Comparison of ENCODE assay signal across 8 mouse cellular contexts in the genomic region with DNA sequence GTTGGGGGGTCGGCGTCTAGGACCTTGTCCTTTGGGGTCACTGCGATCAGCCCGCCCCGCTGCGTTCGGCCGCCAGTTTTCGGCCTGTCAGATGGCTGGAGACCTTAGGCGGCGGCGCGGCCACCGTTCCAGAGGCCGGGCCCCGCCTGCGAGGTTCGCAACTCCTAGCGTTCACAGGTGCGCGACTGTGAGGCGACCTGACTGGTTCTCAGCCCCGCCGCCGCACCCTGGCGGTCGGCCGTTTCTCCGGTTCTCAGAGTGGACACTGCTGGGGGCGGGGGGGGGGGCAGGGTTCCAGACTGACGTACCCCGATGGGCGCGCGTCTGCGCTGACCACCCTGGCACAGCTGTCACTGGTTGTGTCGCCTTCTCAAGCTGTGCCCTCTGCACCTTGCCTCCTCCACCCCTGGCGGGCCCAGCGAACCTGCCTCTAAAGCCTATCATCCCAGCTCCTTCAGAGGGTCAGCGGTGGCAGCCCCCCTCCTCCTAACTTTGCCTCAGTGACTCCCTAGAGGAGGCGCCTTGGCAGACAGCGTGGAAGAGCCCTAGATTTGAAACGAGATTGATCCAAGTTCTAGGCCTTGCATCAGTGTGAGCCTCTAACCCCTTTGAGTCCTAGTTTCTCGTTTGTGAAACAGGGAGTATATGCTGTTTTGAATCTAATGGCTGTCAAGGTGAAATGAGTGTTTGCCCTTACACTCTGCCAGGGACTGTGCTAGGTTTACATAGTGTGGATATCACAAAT. TPM values are rescaled to one million over a fixed set of nuclear protein-coding genes. Genes with fewer than 3 reads are reported as not detected.
DNase-seq lines count a peak whose midpoint lies in the region; ATAC-seq lines count a peak whose summit lies in the region.

No protein-coding gene starts in this region.

- no peaks in the 10 kb centered on the region for H3K9me3 ChIP-seq in lung, embryonic 16.5 days (ENCODE audit: control insufficient read depth, low read length)
- H3K9me3 ChIP-seq in hindbrain, embryonic 13.5 days, result no peaks in the 10 kb centered on the region
- no peaks in the 10 kb centered on the region for H3K9me3 ChIP-seq in midbrain, embryonic 14.5 days (ENCODE audit: control insufficient read depth, low read length)

- no peaks in the 10 kb centered on the region for H3K27me3 ChIP-seq in lung, embryonic 16.5 days (ENCODE audit: control insufficient read depth, insufficient read depth, low read depth, low read length)
- no peaks in the 10 kb centered on the region for H3K27me3 ChIP-seq in hindbrain, embryonic 13.5 days
- H3K27me3 ChIP-seq in midbrain, embryonic 14.5 days (ENCODE audit: control insufficient read depth, insufficient read depth, low read length), result no peaks in the 10 kb centered on the region

- H3K27ac ChIP-seq in lung, embryonic 16.5 days (ENCODE audit: low read length), result peak overlapping the region; percentile 99
- H3K27ac ChIP-seq in hindbrain, embryonic 13.5 days, result peak overlapping the region; percentile 99
- peak overlapping the region; percentile 99 for H3K27ac ChIP-seq in midbrain, embryonic 14.5 days (replicated peaks; ENCODE audit: low read depth, low read length)

- peaks cover 37% of the 10 kb centered on the region for H3K36me3 ChIP-seq in lung, embryonic 16.5 days (ENCODE audit: control insufficient read depth, insufficient read depth, low read length)
- peaks cover 42% of the 10 kb centered on the region for H3K36me3 ChIP-seq in hindbrain, embryonic 13.5 days
- H3K36me3 ChIP-seq in midbrain, embryonic 14.5 days (ENCODE audit: control insufficient read depth, insufficient read depth, low read length), result peaks cover 43% of the 10 kb centered on the region

- peak overlapping the region; percentile 94 for H3K9ac ChIP-seq in lung, embryonic 16.5 days (ENCODE audit: low read length)
- peak overlapping the region; percentile 91 for H3K9ac ChIP-seq in hindbrain, embryonic 13.5 days
- H3K9ac ChIP-seq in midbrain, embryonic 14.5 days (replicated peaks; ENCODE audit: low read length), result peak overlapping the region; percentile 86

- ATAC-seq in lung, embryonic 16.5 days (ENCODE audit: low read depth), result peak; percentile 10
- peak; percentile 15 for ATAC-seq in hindbrain, embryonic 13.5 days (ENCODE audit: low FRiP score)
- ATAC-seq in midbrain, embryonic 14.5 days (ENCODE audit: low FRiP score, low TSS enrichment), result peak; percentile 14

- peak overlapping the region; percentile 95 for H3K4me3 ChIP-seq in lung, embryonic 16.5 days (ENCODE audit: low read length)
- H3K4me3 ChIP-seq in hindbrain, embryonic 13.5 days, result peak overlapping the region; percentile 88
- peak overlapping the region; percentile 88 for H3K4me3 ChIP-seq in midbrain, embryonic 14.5 days (replicated peaks; ENCODE audit: low read depth, low read length)

- DNase-seq in adrenal gland, postnatal 14 days, result peak; percentile 48
- no peak for DNase-seq in adrenal gland, adult 18-20 months (ENCODE audit: low spot score in 2 of 2)
- no peak for DNase-seq in lung, postnatal 25 days (ENCODE audit: low spot score)
- no peak for DNase-seq in midbrain, embryonic 14.5 days
- no peak for DNase-seq in frontal cortex, postnatal 25 days (ENCODE audit: low spot score in 2 of 2)
- no peak for DNase-seq in testis, postnatal 14 days (ENCODE audit: low spot score)

- peak overlapping the region; percentile 91 for H3K4me2 ChIP-seq in lung, embryonic 16.5 days (ENCODE audit: low read depth, low read length)
- H3K4me2 ChIP-seq in hindbrain, embryonic 13.5 days, result peak overlapping the region; percentile 99
- H3K4me2 ChIP-seq in midbrain, embryonic 14.5 days (ENCODE audit: low read length), result peak overlapping the region; percentile 97

- WGBS in lung, embryonic 16.5 days, result under 1% methylated on average over 43 of the region's 44 CpGs
- 2% methylated on average over 44 of the region's 44 CpGs for WGBS in hindbrain, embryonic 13.5 days
- WGBS in midbrain, embryonic 14.5 days, result 2% methylated on average over 44 of the region's 44 CpGs

- H3K4me1 ChIP-seq in lung, embryonic 16.5 days (replicated peaks; ENCODE audit: control insufficient read depth, insufficient read depth, low read length), result peaks cover 17% of the 10 kb centered on the region
- H3K4me1 ChIP-seq in hindbrain, embryonic 13.5 days (replicated peaks), result peaks cover 34% of the 10 kb centered on the region
- H3K4me1 ChIP-seq in midbrain, embryonic 14.5 days (ENCODE audit: control insufficient read depth, insufficient read depth, low read length), result peaks cover 18% of the 10 kb centered on the region

RNA-seq across cellular contexts. Expression of a gene that starts 0.9 kb away (rescaled TPM):
- total RNA-seq in adrenal gland, postnatal 14 days (2021), result 53.2 and 54.8 TPM in 2 replicates
- 10 to 100 TPM; 49.7 to 71.3 TPM for total RNA-seq in adrenal gland, adult 18-20 months (2021)
- polyA plus RNA-seq in lung, embryonic 16.5 days (2015; fragmentation: Nextera tagmentation; extraction: Ambion mirVana), result 27.7 and 31.7 TPM in 2 replicates
- polyA plus RNA-seq in hindbrain, embryonic 13.5 days (2015; fragmentation: Nextera tagmentation; extraction: Ambion mirVana), result 30.6 and 33.0 TPM in 2 replicates
- polyA plus RNA-seq in midbrain, embryonic 14.5 days (2014; fragmentation: Nextera tagmentation; extraction: Ambion mirVana), result 28.8 and 33.6 TPM in 2 replicates

RNA-seq across cellular contexts. Expression of a gene that starts 10.3 kb away (rescaled TPM):
- total RNA-seq in adrenal gland, postnatal 14 days (2021), result 59.7 and 68.2 TPM in 2 replicates
- 10 to 100 TPM; 53.3 to 59.7 TPM for total RNA-seq in adrenal gland, adult 18-20 months (2021)
- 72.9 and 74.6 TPM in 2 replicates for polyA plus RNA-seq in lung, embryonic 16.5 days (2015; fragmentation: Nextera tagmentation; extraction: Ambion mirVana)
- polyA plus RNA-seq in hindbrain, embryonic 13.5 days (2015; fragmentation: Nextera tagmentation; extraction: Ambion mirVana), result 64.6 and 68.9 TPM in 2 replicates
- polyA plus RNA-seq in midbrain, embryonic 14.5 days (2014; fragmentation: Nextera tagmentation; extraction: Ambion mirVana), result 72.9 and 73.0 TPM in 2 replicates

RNA-seq across cellular contexts. Expression of a gene that starts 10.3 kb away (rescaled TPM):
- 956 and 1,133 TPM in 2 replicates for total RNA-seq in adrenal gland, postnatal 14 days (2021)
- 1,000 to 10,000 TPM; 1,067 to 1,157 TPM for total RNA-seq in adrenal gland, adult 18-20 months (2021)
- 757 and 774 TPM in 2 replicates for polyA plus RNA-seq in lung, embryonic 16.5 days (2015; fragmentation: Nextera tagmentation; extraction: Ambion mirVana)
- 648 and 656 TPM in 2 replicates for polyA plus RNA-seq in hindbrain, embryonic 13.5 days (2015; fragmentation: Nextera tagmentation; extraction: Ambion mirVana)
- polyA plus RNA-seq in midbrain, embryonic 14.5 days (2014; fragmentation: Nextera tagmentation; extraction: Ambion mirVana), result 602 and 698 TPM in 2 replicates

RNA-seq across cellular contexts. Expression of a gene that starts 13.7 kb away (rescaled TPM):
- 24.9 and 25.3 TPM in 2 replicates for total RNA-seq in adrenal gland, postnatal 14 days (2021)
- 10 to 100 TPM; 29.1 to 32.9 TPM for total RNA-seq in adrenal gland, adult 18-20 months (2021)
- 26.2 and 28.6 TPM in 2 replicates for polyA plus RNA-seq in lung, embryonic 16.5 days (2015; fragmentation: Nextera tagmentation; extraction: Ambion mirVana)
- 30.7 and 34.7 TPM in 2 replicates for polyA plus RNA-seq in hindbrain, embryonic 13.5 days (2015; fragmentation: Nextera tagmentation; extraction: Ambion mirVana)
- polyA plus RNA-seq in midbrain, embryonic 14.5 days (2014; fragmentation: Nextera tagmentation; extraction: Ambion mirVana), result 32.4 and 37.9 TPM in 2 replicates

RNA-seq across cellular contexts. Expression of a gene that starts 20.8 kb away (rescaled TPM):
- 9.5 and 19.3 TPM in 2 replicates for total RNA-seq in adrenal gland, postnatal 14 days (2021)
- total RNA-seq in adrenal gland, adult 18-20 months (2021), result 10 to 100 TPM; 19.7 to 36.7 TPM
- 12.1 and 19.6 TPM in 2 replicates for polyA plus RNA-seq in lung, embryonic 16.5 days (2015; fragmentation: Nextera tagmentation; extraction: Ambion mirVana)
- 50.4 and 51.6 TPM in 2 replicates for polyA plus RNA-seq in hindbrain, embryonic 13.5 days (2015; fragmentation: Nextera tagmentation; extraction: Ambion mirVana)
- 43.7 and 57.6 TPM in 2 replicates for polyA plus RNA-seq in midbrain, embryonic 14.5 days (2014; fragmentation: Nextera tagmentation; extraction: Ambion mirVana)
